Mouse (Mus musculus): Measurements from ENCODE around the gene Fbxo8.

DNA sequence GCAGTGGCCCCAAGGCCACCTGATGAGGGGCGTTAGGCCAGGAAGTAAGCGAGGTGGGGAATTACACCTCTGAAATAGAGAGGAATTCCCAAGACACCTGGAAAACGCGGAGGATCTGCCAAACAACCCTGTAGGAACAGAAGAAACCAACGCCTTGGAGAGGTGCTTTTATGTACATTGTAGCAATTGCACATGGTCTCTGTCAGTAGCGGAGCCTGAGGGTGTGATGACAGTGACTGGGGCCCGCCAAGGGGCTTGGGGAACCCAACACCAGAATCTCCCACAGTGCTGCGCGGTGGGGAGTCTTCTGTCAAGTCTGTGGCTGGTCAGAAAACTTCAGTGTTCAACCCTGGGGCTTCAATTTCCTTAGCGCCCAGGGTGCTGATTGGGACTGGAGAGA, 72.5 kb downstream of the Fbxo8 start:
- no peak for TF ChIP-seq CTCF (IDR thresholded peaks at IDR 0.05; ENCODE audit: low read depth)
- no peak for TF ChIP-seq EP300 (IDR thresholded peaks at IDR 0.05; ENCODE audit: low read depth)

Measured in liver, embryonic 14.5 days (tissue).